Mouse (Mus musculus): ENCODE measurements around the gene Lsm4.

DNA sequence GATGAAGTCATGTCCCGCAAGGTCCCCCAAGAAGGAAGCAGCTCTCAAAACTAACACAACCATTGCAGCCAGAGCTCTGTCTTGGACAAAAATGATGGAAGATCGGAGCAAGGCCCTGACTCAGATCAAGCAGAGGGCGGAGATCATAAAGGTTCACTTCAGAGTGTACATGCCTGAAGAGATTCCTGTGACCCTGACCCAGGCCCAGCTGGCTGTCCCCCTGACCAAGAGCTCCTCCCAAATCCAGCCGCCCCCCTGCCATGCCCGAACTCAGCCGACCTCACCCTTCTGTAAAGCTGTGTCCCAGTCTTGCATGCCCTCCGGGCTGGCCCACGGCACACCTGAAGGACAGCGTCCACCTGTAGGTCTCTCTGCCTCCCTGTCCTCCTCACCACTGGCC is 36.7 kb downstream of the Lsm4 start:
- TF ChIP-seq CTCF (IDR thresholded peaks at IDR 0.05; ENCODE audit: borderline replicate concordance, extremely low read depth, insufficient read depth, insufficient read length) (no peak), POLR2A (IDR thresholded peaks at IDR 0.05; ENCODE audit: borderline replicate concordance, extremely low read depth, insufficient read depth, insufficient read length, poor library complexity, severe bottlenecking) (no peak)

All from brain, embryonic 14.5 days (tissue).